Mouse (Mus musculus) adrenal gland, adult 2 months (tissue): ENCODE measurements at regions not wholly inside any gene's neighbourhood (a gene's known extent, or its start where the extent isn't known, plus 50 kb on each side); places are given as distances from the start of the nearest gene placed in this dataset.
A peak's percentile ranks its signal among the peaks of the same experiment; 100 is the strongest.
"Not testable (repeated sequence)": the region's sequence is repeated elsewhere in the genome, so short reads cannot be mapped to it uniquely, and the experiment has no call there.

Source experiments
- DNase-seq: peaks from one replicate; pipeline ENCODE4 v3.0.0; 2021

GRCm38 (mm10) chr5:81878563-81878962 lies 858.6 kb downstream of the Adgrl3 start:
- DNase-seq = no peak

GRCm38 (mm10) chr5:81893358-81893757 lies 873.4 kb downstream of the Adgrl3 start:
- no peak for DNase-seq

- DNase-seq = no peak
Observed at GRCm38 (mm10) chr5:81909368-81909767, 889.4 kb downstream of the Adgrl3 start.

GRCm38 (mm10) chr5:81909964-81910363 lies 890.0 kb downstream of the Adgrl3 start:
- peak; percentile 51 for DNase-seq

GRCm38 (mm10) chr5:81916667-81917066 lies 896.7 kb downstream of the Adgrl3 start:
- DNase-seq = no peak

GRCm38 (mm10) chr5:81940798-81941197 lies 920.9 kb downstream of the Adgrl3 start:
- no peak for DNase-seq

- no peak for DNase-seq
Observed at GRCm38 (mm10) chr5:81969685-81970524, 950.0 kb downstream of the Adgrl3 start.

- DNase-seq = no peak
Observed at GRCm38 (mm10) chr5:81970525-81971011, 950.6 kb downstream of the Adgrl3 start.

- no peak for DNase-seq
Observed at GRCm38 (mm10) chr5:81976515-81976914, 956.6 kb downstream of the Adgrl3 start.

GRCm38 (mm10) chr5:81983351-81983750 lies 963.4 kb downstream of the Adgrl3 start:
- DNase-seq = no peak

GRCm38 (mm10) chr5:81988069-81988468 lies 968.1 kb downstream of the Adgrl3 start:
- no peak for DNase-seq

- DNase-seq = no peak
Observed at GRCm38 (mm10) chr5:82007955-82008354, 988.0 kb downstream of the Adgrl3 start.

- DNase-seq = no peak
Observed at GRCm38 (mm10) chr5:82024126-82024525, 1004.2 kb downstream of the Adgrl3 start.

- DNase-seq = no peak
Observed at GRCm38 (mm10) chr5:82034776-82035175, 1014.8 kb downstream of the Adgrl3 start.

- no peak for DNase-seq
Observed at GRCm38 (mm10) chr5:82046106-82046505, 1026.2 kb downstream of the Adgrl3 start.

- no peak for DNase-seq
Observed at GRCm38 (mm10) chr5:82059108-82059838, 1039.3 kb downstream of the Adgrl3 start.

- peak; percentile 3 for DNase-seq
Observed at GRCm38 (mm10) chr5:82060679-82061078, 1040.7 kb downstream of the Adgrl3 start.

- not testable (repeated sequence) for DNase-seq
Observed at GRCm38 (mm10) chr5:82069221-82069620, 1049.3 kb downstream of the Adgrl3 start.

- no peak for DNase-seq
Observed at GRCm38 (mm10) chr5:82089401-82089800, 1069.5 kb downstream of the Adgrl3 start.

GRCm38 (mm10) chr5:82103056-82103807 lies 1083.3 kb downstream of the Adgrl3 start:
- DNase-seq = no peak

GRCm38 (mm10) chr5:82103857-82104256 lies 1083.9 kb downstream of the Adgrl3 start:
- DNase-seq = no peak

- DNase-seq = no peak
Observed at GRCm38 (mm10) chr5:82125921-82126459, 1106.1 kb downstream of the Adgrl3 start.
